Mouse (Mus musculus): Measurements from ENCODE around the gene Jmjd1c. TPM values are rescaled to one million over a fixed set of nuclear protein-coding genes. Genes with fewer than 3 reads are reported as not detected.

The Jmjd1c gene
- polyA plus RNA-seq (2012), result 8.7 and 16.7 TPM in 2 replicates

GRCm38 (mm10) chr10:67095798-67096620, at the start of gene Jmjd1c:
TSS of gene Jmjd1c (plus strand) at chr10:67096125.

GRCm38 (mm10) chr10:67096621-67097436, 904 bp downstream of the Jmjd1c start, which contains the start of gene Reep3:
TSS of gene Reep3 (minus strand) at chr10:67096945.

GRCm38 (mm10) chr10:67285176-67285814, 189.4 kb downstream of the Jmjd1c start, which contains the start of gene Nrbf2:
TSS of gene Nrbf2 (minus strand) at chr10:67285305.

Other genes starting within 250 kb of the Jmjd1c start
- gene Reep3, start 820 bp downstream of the Jmjd1c start, polyA plus RNA-seq (2012), result 1.2 and 1.3 TPM in 2 replicates
- 44.0 and 45.6 TPM in 2 replicates for gene Nrbf2, start 189.2 kb downstream of the Jmjd1c start, polyA plus RNA-seq (2012)